Comparison of ENCODE assay signal across 8 mouse cellular contexts in genomic region chr11:118418442-118418833, GRCm38 (mm10). TPM values are rescaled to one million over a fixed set of nuclear protein-coding genes. Genes with fewer than 3 reads are reported as not detected.
A peak's percentile ranks its signal among the peaks of the same experiment; 100 is the strongest.
DNase-seq lines count a peak whose midpoint lies in the region; ATAC-seq and TF ChIP-seq lines count a peak whose summit lies in the region.

No protein-coding gene starts in this region.

- no peak for TF ChIP-seq CTCF in left cerebral cortex, adult 2 months (IDR thresholded peaks at IDR 0.05)

- H3K4me2 ChIP-seq in embryonic facial prominence, embryonic 14.5 days (ENCODE audit: low read depth, low read length): peak overlapping the region; percentile 92
- peak overlapping the region; percentile 93 for H3K4me2 ChIP-seq in limb, embryonic 12.5 days
- peak overlapping the region; percentile 85 for H3K4me2 ChIP-seq in neural tube, embryonic 15.5 days

- H3K4me3 ChIP-seq in left cerebral cortex, adult 2 months: peak overlapping the region; percentile 81
- H3K4me3 ChIP-seq in embryonic facial prominence, embryonic 14.5 days (ENCODE audit: low read depth, low read length): peak overlapping the region; percentile 91
- H3K4me3 ChIP-seq in limb, embryonic 12.5 days (replicated peaks): peak overlapping the region; percentile 88
- peak overlapping the region; percentile 67 for H3K4me3 ChIP-seq in neural tube, embryonic 15.5 days (replicated peaks)

- peaks cover 21% of the 10 kb centered on the region for H3K36me3 ChIP-seq in embryonic facial prominence, embryonic 14.5 days (ENCODE audit: control insufficient read depth, insufficient read depth, low read length)
- peaks cover 36% of the 10 kb centered on the region for H3K36me3 ChIP-seq in limb, embryonic 12.5 days
- no peaks in the 10 kb centered on the region for H3K36me3 ChIP-seq in neural tube, embryonic 15.5 days

- 3% methylated on average over 12 of the region's 12 CpGs for WGBS in embryonic facial prominence, embryonic 14.5 days
- WGBS in limb, embryonic 12.5 days: 6% methylated on average over 12 of the region's 12 CpGs
- WGBS in neural tube, embryonic 15.5 days: 2% methylated on average over 12 of the region's 12 CpGs

- H3K27me3 ChIP-seq in embryonic facial prominence, embryonic 14.5 days (replicated peaks; ENCODE audit: control insufficient read depth, insufficient read depth, low read length): no peaks in the 10 kb centered on the region
- H3K27me3 ChIP-seq in limb, embryonic 12.5 days: 0 out of 2 replicates have a peak, but pooled peaks cover 5% of the 10 kb centered on the region
- H3K27me3 ChIP-seq in neural tube, embryonic 15.5 days (replicated peaks): no peaks in the 10 kb centered on the region

- ATAC-seq in embryonic facial prominence, embryonic 14.5 days (ENCODE audit: low read depth): peak; percentile 22
- peak; percentile 7; the same call in 1 of the 2 replicates for ATAC-seq in limb, embryonic 12.5 days (ENCODE audit: insufficient number of reproducible peaks, insufficient read depth, low FRiP score, low TSS enrichment, low read depth)
- ATAC-seq in neural tube, embryonic 15.5 days (ENCODE audit: low FRiP score): peak; percentile 43

- peak overlapping the region; percentile 95 for H3K9ac ChIP-seq in embryonic facial prominence, embryonic 14.5 days (ENCODE audit: low read depth, low read length)
- peak overlapping the region; percentile 92 for H3K9ac ChIP-seq in limb, embryonic 12.5 days (replicated peaks)
- H3K9ac ChIP-seq in neural tube, embryonic 15.5 days (replicated peaks): peak overlapping the region; percentile 75

- no peak for DNase-seq in left cerebral cortex, adult 2 months (ENCODE audit: extremely low spot score in 1 of 2, low spot score in 2 of 2)
- no peak for DNase-seq in left cerebral cortex, postnatal 36 days (ENCODE audit: low spot score in 2 of 2)
- DNase-seq in embryonic facial prominence, embryonic 14.5 days (ENCODE audit: low spot score): no peak
- no peak for DNase-seq in retina, postnatal 1 day
- DNase-seq in gastrocnemius, postnatal 10 days: no peak
- DNase-seq in left cerebral cortex, postnatal 10 days (ENCODE audit: extremely low spot score in 1 of 2, low spot score in 2 of 2): no peak

- intact Hi-C loops in left cerebral cortex, adult 2 months (cut with DNase I): no loop called here
- intact Hi-C loops in left cerebral cortex, postnatal 36 days (cut with DNase I): no loop called here
- intact Hi-C loops in left cerebral cortex, postnatal 10 days (cut with DNase I): no loop called here

- H3K9me3 ChIP-seq in embryonic facial prominence, embryonic 14.5 days (ENCODE audit: control insufficient read depth, low read length): no peaks in the 10 kb centered on the region
- H3K9me3 ChIP-seq in limb, embryonic 12.5 days: no peaks in the 10 kb centered on the region
- no peaks in the 10 kb centered on the region for H3K9me3 ChIP-seq in neural tube, embryonic 15.5 days (replicated peaks)

- peak overlapping the region; percentile 94 for H3K27ac ChIP-seq in left cerebral cortex, adult 2 months
- peak overlapping the region; percentile 74; the same call in 1 of the 2 replicates for H3K27ac ChIP-seq in embryonic facial prominence, embryonic 14.5 days (replicated peaks; ENCODE audit: low read depth, low read length)
- H3K27ac ChIP-seq in limb, embryonic 12.5 days: peak overlapping the region; percentile 64; the same call in 1 of the 2 replicates
- peak overlapping the region; percentile 70 for H3K27ac ChIP-seq in neural tube, embryonic 15.5 days (replicated peaks)

- peaks cover 12% of the 10 kb centered on the region for H3K4me1 ChIP-seq in embryonic facial prominence, embryonic 14.5 days (ENCODE audit: control insufficient read depth, insufficient read depth, low read length)
- peaks cover 21% of the 10 kb centered on the region for H3K4me1 ChIP-seq in limb, embryonic 12.5 days (replicated peaks)
- H3K4me1 ChIP-seq in neural tube, embryonic 15.5 days: peaks cover 45% of the 10 kb centered on the region

RNA-seq across cellular contexts. Expression of gene Cant1, which starts 0.4 kb away (rescaled TPM):
- 10 to 100 TPM; 37.9 to 41.0 TPM for total RNA-seq in left cerebral cortex, adult 2 months (2021)
- 10 to 100 TPM; 36.5 to 37.0 TPM for total RNA-seq in left cerebral cortex, postnatal 36 days (2021)
- 30.8 and 30.9 TPM in 2 replicates for polyA plus RNA-seq in embryonic facial prominence, embryonic 14.5 days (2014; fragmentation: Nextera tagmentation; extraction: Ambion mirVana)
- polyA plus RNA-seq in limb, embryonic 12.5 days (2016; fragmentation: Nextera tagmentation; extraction: Ambion mirVana): 30.5 and 32.0 TPM in 2 replicates
- 28.9 and 29.4 TPM in 2 replicates for polyA plus RNA-seq in neural tube, embryonic 15.5 days (2015; fragmentation: Nextera tagmentation; extraction: Ambion mirVana)
- total RNA-seq in gastrocnemius, postnatal 10 days (2021): 10 to 100 TPM; 13.1 to 14.9 TPM
- total RNA-seq in left cerebral cortex, postnatal 10 days (2021): 10 to 100 TPM; 37.5 to 37.6 TPM

RNA-seq across cellular contexts. Expression of gene C1qtnf1, which starts 9.6 kb away (rescaled TPM):
- total RNA-seq in left cerebral cortex, adult 2 months (2021): 1 to 10 TPM; 3.3 to 4.8 TPM
- 1 to 10 TPM; 4.6 to 4.9 TPM for total RNA-seq in left cerebral cortex, postnatal 36 days (2021)
- polyA plus RNA-seq in embryonic facial prominence, embryonic 14.5 days (2014; fragmentation: Nextera tagmentation; extraction: Ambion mirVana): 14.3 and 15.9 TPM in 2 replicates
- 3.4 and 4.8 TPM in 2 replicates for polyA plus RNA-seq in limb, embryonic 12.5 days (2016; fragmentation: Nextera tagmentation; extraction: Ambion mirVana)
- polyA plus RNA-seq in neural tube, embryonic 15.5 days (2015; fragmentation: Nextera tagmentation; extraction: Ambion mirVana): 4.8 and 6.7 TPM in 2 replicates
- 10 to 100 TPM; 31.8 to 37.4 TPM for total RNA-seq in gastrocnemius, postnatal 10 days (2021)
- 1 to 10 TPM; 5.9 to 8.8 TPM for total RNA-seq in left cerebral cortex, postnatal 10 days (2021)

RNA-seq across cellular contexts. Expression of gene Lgals3bp, which starts 16.5 kb away (rescaled TPM):
- 10 to 100 TPM; 17.1 to 20.0 TPM for total RNA-seq in left cerebral cortex, adult 2 months (2021)
- total RNA-seq in left cerebral cortex, postnatal 36 days (2021): 10 to 100 TPM; 20.5 to 21.2 TPM
- polyA plus RNA-seq in embryonic facial prominence, embryonic 14.5 days (2014; fragmentation: Nextera tagmentation; extraction: Ambion mirVana): 11.8 and 14.2 TPM in 2 replicates
- polyA plus RNA-seq in limb, embryonic 12.5 days (2016; fragmentation: Nextera tagmentation; extraction: Ambion mirVana): 4.1 and 4.3 TPM in 2 replicates
- 3.6 and 20.7 TPM in 2 replicates for polyA plus RNA-seq in neural tube, embryonic 15.5 days (2015; fragmentation: Nextera tagmentation; extraction: Ambion mirVana)
- 10 to 100 TPM; 10.7 to 18.2 TPM for total RNA-seq in gastrocnemius, postnatal 10 days (2021)
- 10 to 100 TPM; 10.1 to 11.7 TPM for total RNA-seq in left cerebral cortex, postnatal 10 days (2021)

RNA-seq across cellular contexts. Expression of gene Engase, which starts 58.2 kb away (rescaled TPM):
- total RNA-seq in left cerebral cortex, adult 2 months (2021): 10 to 100 TPM; 11.0 to 12.4 TPM
- 10 to 100 TPM; 10.8 to 11.1 TPM for total RNA-seq in left cerebral cortex, postnatal 36 days (2021)
- 6.0 and 7.6 TPM in 2 replicates for polyA plus RNA-seq in embryonic facial prominence, embryonic 14.5 days (2014; fragmentation: Nextera tagmentation; extraction: Ambion mirVana)
- polyA plus RNA-seq in limb, embryonic 12.5 days (2016; fragmentation: Nextera tagmentation; extraction: Ambion mirVana): 8.8 and 9.4 TPM in 2 replicates
- polyA plus RNA-seq in neural tube, embryonic 15.5 days (2015; fragmentation: Nextera tagmentation; extraction: Ambion mirVana): 7.1 and 8.7 TPM in 2 replicates
- 10 to 100 TPM; 16.6 to 17.3 TPM for total RNA-seq in gastrocnemius, postnatal 10 days (2021)
- total RNA-seq in left cerebral cortex, postnatal 10 days (2021): 10 to 100 TPM; 11.5 to 13.9 TPM
